Mouse (Mus musculus): ENCODE data around the gene Fry.

- TF ChIP-seq CTCF (IDR thresholded peaks at IDR 0.05; ENCODE audit: extremely low read depth, insufficient read depth, low read length) (no peak), POLR2A (IDR thresholded peaks at IDR 0.05; ENCODE audit: extremely low read depth, insufficient read depth, low read length) (no peak)
Observed at GRCm38 (mm10) chr5:150404867-150405266, 286.4 kb downstream of the Fry start.
